Mouse (Mus musculus): ENCODE results near the gene Fermt3.

DNA sequence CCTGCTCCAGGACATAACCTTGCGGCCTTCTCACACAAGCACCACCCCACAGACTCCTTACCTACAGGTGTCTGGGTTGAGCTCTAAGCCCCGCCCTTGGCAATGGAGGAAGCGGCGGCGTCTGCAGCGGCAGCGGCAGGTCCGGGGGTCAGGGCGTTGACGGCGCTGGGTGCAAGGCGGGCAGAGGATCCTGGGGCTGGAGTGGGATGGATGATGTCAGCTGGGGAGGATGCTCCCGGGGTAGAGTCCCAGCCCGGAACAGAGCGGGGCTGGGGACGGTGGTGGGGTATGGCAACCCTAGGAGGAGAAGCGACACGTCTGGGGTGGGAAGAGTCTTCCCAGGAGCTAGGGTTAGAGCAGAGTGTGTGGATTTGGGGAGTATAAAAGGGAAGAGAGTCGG is 34.0 kb downstream of the Fermt3 start:
- TF ChIP-seq CTCF (IDR thresholded peaks at IDR 0.05; ENCODE audit: low read depth) (no peak), EP300 (IDR thresholded peaks at IDR 0.05; ENCODE audit: low read depth) (no peak)

All from heart, postnatal 0 days (tissue).